Mouse (Mus musculus): ENCODE measurements at regions not wholly inside any gene's neighbourhood (a gene's known extent, or its start where the extent isn't known, plus 50 kb on each side); places are given as distances from the start of the nearest gene placed in this dataset.

DNA sequence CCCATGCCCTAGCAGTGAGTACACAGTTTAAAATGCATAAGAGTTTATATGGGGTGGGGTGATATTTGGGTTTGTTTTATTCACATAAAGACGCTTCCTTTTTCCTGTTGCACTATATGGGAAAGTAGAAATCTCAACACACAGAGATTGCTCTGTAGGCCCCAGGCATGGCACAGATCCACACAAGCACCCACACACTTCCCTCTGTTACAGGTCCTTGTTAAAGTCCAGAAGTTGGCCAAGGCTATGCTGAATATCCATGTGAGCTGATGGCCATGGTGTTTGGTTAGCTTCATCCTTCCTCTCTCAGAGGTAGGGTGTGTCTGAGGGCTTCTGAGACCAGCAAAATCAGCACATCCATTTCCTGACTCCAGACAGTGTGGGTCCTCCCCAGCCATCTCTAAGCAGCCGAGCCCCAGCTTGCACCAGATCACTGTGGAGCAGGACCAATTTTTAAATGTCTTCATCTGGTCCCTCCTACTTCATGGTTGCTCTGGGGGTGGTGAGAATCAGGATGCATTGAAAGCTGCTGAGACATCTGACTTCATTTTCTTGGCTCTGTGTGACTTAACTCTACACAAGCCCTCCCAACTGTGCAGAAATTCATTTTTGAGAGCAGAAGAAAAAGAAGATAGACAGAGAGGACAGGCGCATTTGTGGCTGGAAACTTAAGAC, 360.3 kb upstream of the Nr3c2 start:
- intact Hi-C loops (cut with DNase I) = no loop called here
- DNase-seq = no peak

- DNase-seq = no peak
- intact Hi-C loops (cut with DNase I) = no loop called here
Observed at GRCm38 (mm10) chr8:76539638-76540037, 359.6 kb upstream of the Nr3c2 start.

- DNase-seq = no peak
- intact Hi-C loops (cut with DNase I) = no loop called here
Observed at GRCm38 (mm10) chr8:76540611-76541010, 358.6 kb upstream of the Nr3c2 start.

DNA sequence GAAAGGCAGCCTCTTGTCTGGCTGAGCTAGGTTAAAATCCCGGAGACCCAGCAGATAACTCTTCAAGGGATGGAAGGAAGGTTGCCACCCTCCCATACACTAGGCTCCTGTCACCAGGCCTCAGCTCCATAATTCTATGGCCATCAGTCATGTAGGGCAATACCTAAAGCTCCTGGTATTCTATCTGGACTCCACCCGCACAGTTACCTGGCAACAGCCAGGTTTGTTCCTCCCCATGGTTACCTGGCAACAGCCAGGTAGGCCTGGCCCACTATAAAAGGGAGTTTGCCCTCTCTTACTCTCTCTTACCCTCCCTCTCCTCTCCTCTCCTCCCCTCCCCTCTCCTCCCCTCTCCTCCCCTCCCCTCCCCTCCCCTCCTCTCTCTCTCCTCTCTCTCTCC, 347.6 kb upstream of the Nr3c2 start:
- no peak for DNase-seq
- intact Hi-C loops (cut with DNase I) = no loop called here

DNA sequence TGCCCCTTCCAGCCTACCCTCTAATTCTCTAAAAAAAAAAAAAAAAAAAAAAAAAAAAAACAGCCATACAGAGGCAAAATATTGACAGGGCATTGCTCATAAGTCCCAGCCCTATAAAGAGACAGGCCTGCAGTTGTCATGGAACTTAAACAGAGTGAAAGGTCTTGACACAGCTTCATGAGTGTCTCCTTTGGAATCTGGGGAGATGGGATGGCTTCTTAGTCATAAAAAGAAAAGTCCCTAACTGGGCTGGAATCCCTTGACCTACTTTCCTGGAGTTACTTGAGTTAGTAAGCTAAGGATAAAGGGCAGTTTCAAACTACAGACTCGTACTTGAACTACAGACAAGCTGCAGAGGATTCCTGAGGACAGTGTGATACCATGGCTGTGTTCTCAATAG, 297.7 kb upstream of the Nr3c2 start:
- intact Hi-C loops (cut with DNase I) = no loop called here
- no peak for DNase-seq

DNA sequence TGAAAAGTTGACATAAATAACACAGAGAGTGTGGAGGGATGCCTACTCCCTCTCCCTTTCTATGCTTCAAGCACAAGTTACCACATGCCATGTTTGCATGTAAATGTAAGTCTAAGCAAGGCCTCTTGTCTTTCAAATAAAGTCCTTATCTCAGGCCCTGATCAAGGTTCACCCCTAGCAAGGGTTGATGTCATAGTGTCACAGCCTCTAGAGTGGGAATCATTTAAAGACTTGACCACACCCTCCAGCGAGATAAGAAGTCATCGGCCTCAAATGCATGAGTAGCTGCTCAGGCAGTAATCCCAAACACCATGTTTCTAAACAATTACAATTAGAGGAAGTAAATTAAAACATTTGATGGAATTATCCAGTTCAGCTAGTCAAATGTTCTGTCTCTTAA, 280.5 kb upstream of the Nr3c2 start:
- intact Hi-C loops (cut with DNase I) = no loop called here

GRCm38 (mm10) chr8:76620853-76621252, 278.4 kb upstream of the Nr3c2 start:
- DNase-seq = no peak
- intact Hi-C loops (cut with DNase I) = no loop called here

More for the DNA sequence above, 280.5 kb upstream of the Nr3c2 start:
- no peak for DNase-seq

DNA sequence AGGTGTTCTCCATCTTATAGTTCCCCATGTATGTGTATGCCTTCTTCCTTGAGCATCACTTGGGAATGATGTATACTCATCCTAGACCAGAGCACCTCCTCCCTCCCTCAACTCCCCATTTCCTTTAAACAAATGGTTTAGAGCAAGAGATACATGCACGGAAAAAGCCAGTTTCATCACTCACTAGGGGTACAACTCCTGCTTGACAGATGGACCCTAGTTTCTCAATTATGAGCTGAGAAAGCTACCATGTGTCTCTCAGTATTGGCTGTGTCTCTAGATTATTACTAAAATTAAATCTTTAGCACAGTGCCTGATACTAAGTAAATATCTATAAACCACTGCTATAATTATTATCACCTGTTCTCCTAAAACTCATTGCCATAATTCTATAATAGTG, 266.2 kb upstream of the Nr3c2 start:
- no peak for DNase-seq
- intact Hi-C loops (cut with DNase I) = no loop called here
